Mouse (Mus musculus) kidney, adult 11 months (tissue): ENCODE results near the gene Slc1a2.

ENCODE experiments used
- DNase-seq: peaks from one replicate; pipeline ENCODE4 v3.0.0; 2022

Slc1a2 gene

DNA sequence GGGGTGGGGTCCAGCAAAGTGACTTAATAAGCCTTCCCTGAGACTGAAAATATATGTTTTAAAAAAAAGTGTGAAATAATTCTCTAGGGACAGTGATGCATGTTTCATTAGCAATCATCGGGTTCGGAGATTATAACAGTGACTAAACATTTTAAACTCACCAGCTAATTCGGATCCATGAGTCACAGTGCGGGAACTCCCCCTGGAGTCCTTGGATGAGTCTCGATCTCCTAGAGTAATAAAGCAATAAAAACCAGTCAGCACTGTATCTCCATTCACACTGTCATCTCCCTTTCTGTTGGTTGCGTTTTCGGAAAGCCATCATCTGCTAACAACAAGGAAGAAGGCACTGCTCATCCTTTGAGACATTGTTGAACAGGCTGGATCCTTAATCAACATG, 169.9 kb downstream of the Slc1a2 start:
- DNase-seq = no peak

DNA sequence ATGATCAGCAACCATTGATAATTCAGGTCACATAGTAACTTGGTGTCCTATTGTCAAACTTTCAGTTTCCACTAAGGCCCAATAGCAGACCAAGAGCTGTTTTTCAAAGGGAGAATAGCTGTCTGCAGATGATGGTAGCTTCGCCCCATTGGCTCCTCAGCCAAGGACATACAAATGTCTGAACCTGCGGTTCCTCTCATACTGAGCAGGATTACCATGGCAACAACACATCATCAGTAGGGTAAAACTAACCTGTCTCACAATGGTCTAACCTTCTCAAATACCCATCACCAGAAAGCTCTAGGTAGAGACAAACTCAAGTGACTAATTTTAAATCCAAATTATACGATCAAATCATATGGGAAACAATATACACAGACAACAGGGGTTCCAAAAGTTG, 170.7 kb downstream of the Slc1a2 start:
- no peak for DNase-seq

DNA sequence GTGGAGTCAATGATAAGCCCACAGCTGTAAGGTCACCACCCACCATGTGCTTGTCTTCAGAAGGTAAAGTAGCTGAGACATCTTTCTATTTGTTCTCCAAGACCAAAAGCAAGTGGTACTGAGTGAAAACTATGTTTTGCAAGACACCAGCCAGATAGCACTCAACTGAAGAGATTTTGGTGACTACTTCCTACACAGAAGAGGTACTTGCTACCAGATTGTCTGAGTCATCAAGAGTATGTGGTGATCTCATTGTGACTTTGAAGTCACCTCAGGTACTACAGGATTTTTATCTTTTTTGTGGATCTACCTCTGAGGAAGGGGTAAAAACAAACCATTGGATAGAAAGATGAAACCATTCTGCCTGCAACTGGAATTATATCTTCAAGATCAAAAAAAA, 173.1 kb downstream of the Slc1a2 start:
- no peak for DNase-seq

DNA sequence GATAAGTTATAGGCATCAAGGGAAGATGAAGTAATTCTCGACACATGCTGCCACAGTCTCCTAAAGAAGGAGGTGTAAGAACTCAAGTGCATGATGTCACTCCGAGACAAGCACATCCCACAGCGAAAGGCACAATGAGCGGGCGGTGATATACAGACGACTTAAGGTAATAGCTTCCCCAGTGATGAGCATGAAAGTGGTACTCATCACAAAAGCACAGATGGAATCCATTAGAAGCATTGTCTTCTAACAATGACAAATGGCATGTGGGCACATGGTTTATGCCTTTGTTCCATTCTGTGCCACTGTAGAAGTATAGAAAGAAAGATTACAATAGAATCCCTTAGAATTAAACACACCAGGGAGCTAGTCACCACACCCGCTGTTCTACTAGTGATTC, 179.7 kb downstream of the Slc1a2 start:
- no peak for DNase-seq
